Mouse (Mus musculus) ES-E14 (cell line): ENCODE data around the gene Klhl25. TPM values are rescaled to one million over a fixed set of nuclear protein-coding genes. Genes with fewer than 3 reads are reported as not detected.
"Not testable (repeated sequence)": the region's sequence is repeated elsewhere in the genome, so short reads cannot be mapped to it uniquely, and the experiment has no call there.

Source experiments
- DNase-seq: peaks from one replicate; pipeline ENCODE4 v3.0.0-alpha.2; 2013; ENCODE audit warnings: low read depth, low spot score
- H3K27ac ChIP-seq: 2 replicates; pipeline ENCODE4 v1.5.1; 2012; ENCODE audit warnings: low read depth, mild to moderate bottlenecking, low read length, moderate library complexity, mixed read lengths; ENCODE audit not compliant: poor library complexity, insufficient read depth, severe bottlenecking
- H3K36me3 ChIP-seq: 2 replicates; pipeline ENCODE4 v1.6.1; 2012; ENCODE audit warnings: mild to moderate bottlenecking, low read length, moderate library complexity, mixed read lengths; ENCODE audit not compliant: control insufficient read depth, poor library complexity, insufficient read depth, severe bottlenecking
- H3K4me1 ChIP-seq, 2 experiments: fragments of 150-350 bp in 1 of 2; sonication (generic) in 1 of 2; 2 replicates each; pipeline ENCODE4 v1.6.1; 2012; ENCODE audit warnings: low read length in 2 of 2, mild to moderate bottlenecking in 1 of 2, mixed read lengths in 1 of 2; ENCODE audit not compliant: control insufficient read depth in 2 of 2, insufficient read depth in 2 of 2, poor library complexity in 1 of 2
- H3K4me3 ChIP-seq, 2 experiments: fragments of 150-350 bp in 1 of 2; sonication (generic) in 1 of 2; 2 replicates each; pipeline ENCODE4 v1.5.1; 2012; ENCODE audit warnings: low read length in 2 of 2, low read depth in 1 of 2, mild to moderate bottlenecking in 1 of 2, mixed read lengths in 1 of 2; ENCODE audit not compliant: insufficient read depth in 1 of 2, poor library complexity in 1 of 2, severe bottlenecking in 1 of 2
- H3K9ac ChIP-seq: 2 replicates; pipeline ENCODE4 v1.6.1; 2012; ENCODE audit warnings: low read depth, mild to moderate bottlenecking, low read length, mixed read lengths; ENCODE audit not compliant: poor library complexity, insufficient read depth, severe bottlenecking
- H3K9me3 ChIP-seq: fragments of 150-350 bp; sonication (generic); 2 replicates; pipeline ENCODE4 v1.6.1; 2012; ENCODE audit warnings: low read depth, mild to moderate bottlenecking, low read length; ENCODE audit not compliant: control insufficient read depth, insufficient read depth
- CHD2 ChIP-seq: IDR thresholded peaks from 2 replicates; pipeline ENCODE4 v1.6.1; 2014; ENCODE audit warnings: mild to moderate bottlenecking, low read depth, low read length, inconsistent platforms
- HCFC1 ChIP-seq: IDR thresholded peaks from 2 replicates; pipeline ENCODE4 v1.6.1; 2012; ENCODE audit warnings: low read length, inconsistent platforms, borderline replicate concordance; ENCODE audit not compliant: insufficient read depth
- MAFK ChIP-seq: IDR thresholded peaks from 2 replicates; pipeline ENCODE4 v1.6.1; 2014; ENCODE audit warnings: mild to moderate bottlenecking, low read depth, low read length, inconsistent platforms; ENCODE audit not compliant: insufficient read depth
- ZC3H11A ChIP-seq: IDR thresholded peaks from 2 replicates; pipeline ENCODE4 v1.6.1; 2012; ENCODE audit warnings: low read depth, mild to moderate bottlenecking, inconsistent platforms, low read length, borderline replicate concordance
- ZNF384 ChIP-seq: IDR thresholded peaks from 2 replicates; pipeline ENCODE4 v1.6.1; 2012; ENCODE audit warnings: low read depth, low read length, inconsistent platforms
- in situ Hi-C, 2 experiments: fragments of 600-800 bp; cut with MboI; formaldehyde crosslinking; loops; one replicate each; pipeline ENCODE4 v1.15.1; 2025; ENCODE audit warnings: low sequenced_read_pairs in 2 of 2, inconsistent platforms in 1 of 2; ENCODE audit not compliant: unreplicated experiment in 2 of 2
- total RNA-seq: library from RNA; depleted of rRNA; stranded (reverse); fragments of 300-350 nt; gene quantifications from 2 replicates; pipeline ENCODE4 v1.2.3, GENCODE M21; 2012

Klhl25 gene
- total RNA-seq, 1 experiment = 10.8 TPM

GRCm38 (mm10) chr7:75859771-75860196, 11.7 kb downstream of the Klhl25 start:
- Histone ChIP-seq H3K27ac (no peak overlapping the region), H3K36me3 (peaks cover 14% of the 10 kb centered on the region), H3K4me3 (no peak overlapping the region), H3K9me3 (peaks cover 7% of the 10 kb centered on the region), H3K9ac (no peak overlapping the region), H3K4me1 (no peaks in the 10 kb centered on the region)
- TF ChIP-seq MAFK (no peak), HCFC1 (no peak), CHD2 (no peak), ZC3H11A (no peak), ZNF384 (no peak)
- DNase-seq = no peak
- in situ Hi-C loops = no loop called here

DNA sequence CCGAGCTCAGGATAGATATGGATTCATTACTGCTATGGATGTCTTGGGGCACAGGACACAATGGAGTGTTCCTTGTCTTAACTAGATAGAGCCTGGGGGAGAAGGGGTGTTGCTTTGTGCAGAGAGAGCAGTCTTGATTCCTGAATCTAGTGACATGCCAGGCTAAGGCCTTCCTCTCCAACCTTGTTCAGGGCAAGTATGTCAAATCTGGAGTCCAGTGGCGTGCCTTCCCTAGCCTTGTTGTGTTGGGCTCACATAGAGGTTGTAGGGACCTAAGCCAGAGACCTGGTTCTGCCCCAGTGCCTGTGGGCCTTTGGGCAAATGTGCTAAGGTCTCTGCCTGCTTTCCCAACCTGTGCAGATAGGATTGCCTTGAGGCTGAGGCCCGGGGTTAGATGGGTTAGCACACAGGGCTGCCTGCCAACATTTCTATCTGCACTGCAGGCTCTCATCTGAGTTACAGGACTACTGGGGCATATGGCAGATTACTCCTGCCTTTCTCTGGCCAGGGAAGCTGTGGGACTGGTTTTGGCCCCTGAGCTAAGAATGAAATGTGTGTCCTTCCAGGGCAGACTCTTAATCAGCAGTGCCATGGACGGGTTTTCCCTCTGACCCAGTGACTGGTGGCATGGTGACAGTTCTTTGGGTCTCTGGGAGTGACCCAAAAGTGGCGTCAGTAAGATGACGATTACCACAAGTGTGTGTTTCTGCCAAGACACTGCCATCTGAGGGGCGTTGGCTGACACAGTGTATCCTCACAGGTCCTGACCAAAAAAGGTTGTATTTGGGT, 13.7 kb downstream of the Klhl25 start:
- H3K4me1 ChIP-seq, H3K9me3 ChIP-seq, H3K4me3 ChIP-seq, H3K27ac ChIP-seq, in situ Hi-C loops, DNase-seq, H3K9ac ChIP-seq: not testable (repeated sequence)
- peaks cover 34% of the 10 kb centered on the region for H3K36me3 ChIP-seq

DNA sequence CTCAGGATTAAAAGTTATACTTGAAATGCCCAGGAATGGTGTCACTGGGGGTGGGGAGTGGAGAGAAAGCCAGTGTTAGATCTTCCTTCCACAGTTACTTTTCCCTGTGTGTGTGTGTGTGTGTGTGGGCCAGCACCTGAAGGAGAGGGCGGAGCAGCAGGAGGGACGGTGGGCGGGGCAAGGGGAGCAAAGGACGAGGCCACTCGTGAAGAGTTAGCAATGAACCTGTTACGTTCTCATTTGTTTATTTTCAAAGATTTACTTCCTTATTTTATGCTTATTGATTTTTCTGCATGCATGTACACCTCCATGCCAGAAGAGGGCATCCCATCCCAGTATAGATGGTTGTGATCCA, 14.3 kb downstream of the Klhl25 start:
- H3K4me3 ChIP-seq, H3K4me1 ChIP-seq, H3K9me3 ChIP-seq, H3K27ac ChIP-seq, H3K9ac ChIP-seq, in situ Hi-C loops, DNase-seq: not testable (repeated sequence)
- H3K36me3 ChIP-seq = peaks cover 38% of the 10 kb centered on the region

- H3K9ac ChIP-seq, H3K9me3 ChIP-seq, DNase-seq, H3K4me3 ChIP-seq, H3K4me1 ChIP-seq, in situ Hi-C loops, H3K27ac ChIP-seq: not testable (repeated sequence)
- peaks cover 40% of the 10 kb centered on the region for H3K36me3 ChIP-seq
These were observed 15.3 kb downstream of the Klhl25 start for GRCm38 (mm10) chr7:75863248-75863911.

GRCm38 (mm10) chr7:75865026-75865425, 16.9 kb downstream of the Klhl25 start:
- in situ Hi-C loops = no loop called here
- Histone ChIP-seq H3K9me3 (peaks cover 8% of the 10 kb centered on the region), H3K9ac (no peak overlapping the region), H3K4me1 (no peaks in the 10 kb centered on the region), H3K36me3 (peaks cover 39% of the 10 kb centered on the region), H3K27ac (no peak overlapping the region), H3K4me3 (no peak overlapping the region)
- DNase-seq = no peak
- TF ChIP-seq HCFC1 (no peak), ZC3H11A (no peak), MAFK (no peak), ZNF384 (no peak), CHD2 (no peak)
